Mouse (Mus musculus) midbrain, postnatal 0 days (tissue): ENCODE data around the gene Pard3b. TPM values are rescaled to one million over a fixed set of nuclear protein-coding genes. Genes with fewer than 3 reads are reported as not detected.
A peak's percentile ranks its signal among the peaks of the same experiment; 100 is the strongest.

Experiments used
- ATAC-seq: fragments of 200-750 bp; cut with Nextera tagmentation; 2 replicates; pipeline ENCODE4 v1.8.0; 2017; ENCODE audit warnings: moderate number of reproducible peaks, mild to moderate bottlenecking, moderate TSS enrichment, moderate library complexity; ENCODE audit not compliant: low FRiP score
- DNase-seq: peaks from one replicate; pipeline ENCODE4 v3.0.0-alpha.2; 2015; ENCODE audit warnings: low spot score
- H3K27ac ChIP-seq: fragments of 300-500 bp; sonication (generic); 2 replicates; pipeline ENCODE4 v1.5.1; 2014; ENCODE audit warnings: low read depth, mild to moderate bottlenecking, low read length, mixed read lengths
- H3K27me3 ChIP-seq: fragments of 300-500 bp; sonication (generic); 2 replicates; pipeline ENCODE4 v1.6.1; 2014; ENCODE audit warnings: low read length, control low read depth, mixed read lengths; ENCODE audit not compliant: insufficient read depth
- H3K36me3 ChIP-seq: fragments of 300-500 bp; sonication (generic); 2 replicates; pipeline ENCODE4 v1.6.1; 2014; ENCODE audit warnings: low read length, control low read depth, mixed read lengths; ENCODE audit not compliant: insufficient read depth
- H3K4me1 ChIP-seq: fragments of 300-500 bp; sonication (generic); 2 replicates; pipeline ENCODE4 v1.6.1; 2014; ENCODE audit warnings: mild to moderate bottlenecking, control low read depth, antibody characterized with exemption, low read length, mixed read lengths; ENCODE audit not compliant: insufficient read depth
- H3K4me2 ChIP-seq: fragments of 300-500 bp; sonication (generic); 2 replicates; pipeline ENCODE4 v1.6.1; 2014; ENCODE audit warnings: low read depth, mild to moderate bottlenecking, low read length, mixed read lengths; ENCODE audit not compliant: poor library complexity, severe bottlenecking
- H3K4me3 ChIP-seq: fragments of 300-500 bp; sonication (generic); 2 replicates; pipeline ENCODE4 v1.5.1; 2014; ENCODE audit warnings: low read depth, mild to moderate bottlenecking, low read length, moderate library complexity
- H3K9ac ChIP-seq: fragments of 300-500 bp; sonication (generic); replicated peaks from 2 replicates; pipeline ENCODE4 v1.6.1; 2014; ENCODE audit warnings: mild to moderate bottlenecking, low read length, moderate library complexity, mixed read lengths; ENCODE audit not compliant: poor library complexity, severe bottlenecking
- H3K9me3 ChIP-seq: fragments of 300-500 bp; sonication (generic); 2 replicates; pipeline ENCODE4 v1.6.1; 2016; ENCODE audit warnings: low read length, control low read depth
- CTCF ChIP-seq: IDR thresholded peaks from 2 replicates; pipeline ENCODE4 v1.5.1; 2016; ENCODE audit warnings: antibody characterized with exemption, mild to moderate bottlenecking
- WGBS: fragments of 180-500 bp; shearing (Covaris S2); extraction: QIAGEN DNeasy Blood & Tissue Kit; methylation state at CpG from one replicate; pipeline ENCODE4 v1.1.7; 2014; 5-methylcytosine and 5-hydroxymethylcytosine counted together
- polyA plus RNA-seq: library from polyadenylated mRNA; unstranded; fragments of >200 nt; fragmentation: Nextera tagmentation; extraction: Ambion mirVana; gene quantifications from 2 replicates; pipeline ENCODE4 v1.2.1, GENCODE M21; 2015
- total RNA-seq: library from RNA; depleted of rRNA; stranded (reverse); fragments of >200 nt; gene quantifications from 2 replicates; pipeline ENCODE4 v1.2.3, GENCODE M21; 2014

The Pard3b gene
- total and polyA plus RNA-seq, 2 experiments from 2014 or later = 5.3 to 7.0 TPM

DNA sequence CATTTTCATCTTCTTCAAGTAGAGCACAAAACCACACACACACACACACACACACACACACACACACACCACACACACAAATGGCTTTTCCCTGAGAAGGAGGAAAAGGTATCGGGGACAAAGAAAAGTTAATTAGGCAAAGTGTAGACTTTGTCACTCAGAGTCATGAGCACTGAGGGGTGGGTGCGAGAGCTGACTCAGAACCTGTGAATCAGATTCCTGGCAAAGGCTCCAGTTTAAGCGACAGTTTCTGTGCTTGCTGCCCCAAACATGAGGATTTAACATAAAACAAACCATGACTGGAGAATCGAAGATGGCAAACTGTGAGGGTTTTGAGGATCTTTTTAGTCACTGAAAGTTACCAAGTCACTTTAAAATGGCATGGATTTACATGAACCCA lies 577.9 kb downstream of the Pard3b start:
- Histone ChIP-seq H3K4me3 (no peak overlapping the region), H3K27ac (no peak overlapping the region), H3K9ac (no peak overlapping the region), H3K27me3 (no peaks in the 10 kb centered on the region), H3K4me2 (no peak overlapping the region), H3K36me3 (no peaks in the 10 kb centered on the region), H3K4me1 (no peaks in the 10 kb centered on the region), H3K9me3 (no peaks in the 10 kb centered on the region)
- 88% methylated on average over 4 of the region's 4 CpGs for WGBS
- DNase-seq (no peak), ATAC-seq (no peak)
- TF ChIP-seq CTCF = no peak

DNA sequence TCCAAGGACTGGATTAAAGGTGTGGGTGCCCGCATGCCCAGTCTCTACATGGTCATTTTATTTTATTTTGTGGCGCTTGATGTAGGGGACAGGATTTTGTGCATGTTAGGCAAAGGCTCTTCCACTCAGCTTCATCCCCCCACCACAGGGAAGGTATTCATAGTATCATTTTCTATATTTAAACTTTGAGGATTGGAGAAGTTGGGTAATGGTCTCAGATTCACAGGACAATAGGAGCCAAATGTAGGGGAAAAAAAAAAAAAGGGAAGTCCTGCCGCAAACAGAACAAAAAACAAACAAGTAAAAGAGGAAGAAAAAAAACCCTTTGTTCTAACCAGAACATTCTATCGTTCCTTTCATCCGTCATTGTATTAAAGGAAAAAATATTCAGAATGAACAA lies 590.5 kb downstream of the Pard3b start:
- no peak for TF ChIP-seq CTCF
- Histone ChIP-seq H3K9me3 (no peaks in the 10 kb centered on the region), H3K4me1 (no peaks in the 10 kb centered on the region), H3K36me3 (no peaks in the 10 kb centered on the region), H3K4me3 (no peak overlapping the region), H3K4me2 (no peak overlapping the region), H3K27ac (no peak overlapping the region), H3K9ac (no peak overlapping the region), H3K27me3 (no peaks in the 10 kb centered on the region)
- no peak for ATAC-seq
- WGBS = 79% methylated on average over 5 of the region's 5 CpGs
- no peak for DNase-seq

GRCm38 (mm10) chr1:62234039-62234438 lies 595.4 kb downstream of the Pard3b start:
- Histone ChIP-seq H3K4me3 (no peak overlapping the region), H3K4me2 (no peak overlapping the region), H3K9me3 (no peaks in the 10 kb centered on the region), H3K9ac (no peak overlapping the region), H3K27ac (no peak overlapping the region), H3K27me3 (no peaks in the 10 kb centered on the region), H3K4me1 (no peaks in the 10 kb centered on the region), H3K36me3 (no peaks in the 10 kb centered on the region)
- no peak for TF ChIP-seq CTCF
- 18% methylated on average over 1 of the region's 1 CpGs for WGBS
- ATAC-seq (no peak), DNase-seq (no peak)

DNA sequence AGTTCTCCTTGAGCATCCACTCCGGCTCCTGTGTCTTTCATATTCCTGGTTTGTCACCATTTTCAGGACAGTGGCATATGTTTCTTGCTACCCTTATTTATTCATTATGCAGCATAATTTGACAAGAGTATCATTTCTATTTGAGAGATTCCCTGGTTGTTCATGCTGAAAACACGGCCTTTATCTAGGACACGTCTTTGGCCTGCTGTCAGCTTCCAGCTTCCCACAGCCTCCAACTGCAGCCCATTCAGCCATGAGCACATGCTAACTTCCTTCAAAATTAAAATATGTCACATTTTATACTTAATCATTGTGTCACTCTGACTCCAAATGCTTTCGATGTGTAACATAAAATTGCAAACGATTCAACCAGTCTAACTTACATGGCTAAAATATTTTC lies 596.5 kb downstream of the Pard3b start:
- TF ChIP-seq CTCF = no peak
- ATAC-seq (no peak), DNase-seq (peak; percentile 17)
- Histone ChIP-seq H3K27ac (no peak overlapping the region), H3K27me3 (no peaks in the 10 kb centered on the region), H3K36me3 (no peaks in the 10 kb centered on the region), H3K9ac (no peak overlapping the region), H3K4me2 (no peak overlapping the region), H3K9me3 (no peaks in the 10 kb centered on the region), H3K4me3 (no peak overlapping the region), H3K4me1 (no peaks in the 10 kb centered on the region)
- WGBS = 84% methylated on average over 5 of the region's 5 CpGs

DNA sequence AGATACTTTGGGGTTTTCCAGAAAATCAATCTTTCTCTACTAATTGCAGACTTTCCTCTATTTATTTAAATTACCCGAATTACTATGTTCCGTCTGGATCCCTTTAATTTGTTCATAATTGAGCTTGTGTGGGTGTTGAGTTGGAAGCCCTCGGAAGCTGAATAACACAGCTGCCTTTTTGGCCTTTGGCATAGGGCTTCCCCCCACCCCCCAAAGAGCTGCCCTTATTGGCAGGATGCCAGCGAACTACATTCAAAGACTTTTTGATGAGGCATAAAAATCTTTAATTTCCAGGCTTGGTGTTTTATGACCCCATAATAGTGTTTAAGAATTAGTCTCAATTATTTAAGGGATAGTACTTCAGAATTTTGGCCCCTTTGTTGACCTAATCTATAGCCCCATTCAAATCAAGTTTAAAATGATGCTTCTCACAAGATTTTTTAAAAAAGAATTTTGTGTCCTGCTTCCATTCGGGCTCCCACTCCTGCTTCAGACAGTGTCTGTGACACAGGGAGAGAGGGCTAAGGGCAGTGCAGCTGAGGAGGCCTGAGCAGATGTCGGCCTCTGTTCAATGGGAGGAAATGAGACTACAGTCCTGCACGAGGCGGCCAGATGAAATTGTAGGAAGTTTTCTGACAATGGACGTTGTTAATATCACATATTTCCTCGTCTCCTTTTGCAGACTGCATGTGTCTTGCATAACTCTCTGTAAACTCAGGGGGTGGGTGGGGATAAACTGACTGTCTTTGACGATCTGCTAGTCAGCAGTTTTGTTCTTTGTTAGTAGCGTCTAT lies 605.8 kb downstream of the Pard3b start:
- no peaks in the 10 kb centered on the region for H3K36me3 ChIP-seq
- H3K9ac ChIP-seq = no peak overlapping the region
- DNase-seq (peak; percentile 41), ATAC-seq (no peak)
- H3K4me3 ChIP-seq = no peak overlapping the region
- H3K4me1 ChIP-seq = no peaks in the 10 kb centered on the region
- WGBS = 52% methylated on average over 12 of the region's 12 CpGs
- no peak overlapping the region for H3K4me2 ChIP-seq
- H3K9me3 ChIP-seq = no peaks in the 10 kb centered on the region
- no peak for TF ChIP-seq CTCF
- no peak overlapping the region for H3K27ac ChIP-seq
- H3K27me3 ChIP-seq = no peaks in the 10 kb centered on the region

DNA sequence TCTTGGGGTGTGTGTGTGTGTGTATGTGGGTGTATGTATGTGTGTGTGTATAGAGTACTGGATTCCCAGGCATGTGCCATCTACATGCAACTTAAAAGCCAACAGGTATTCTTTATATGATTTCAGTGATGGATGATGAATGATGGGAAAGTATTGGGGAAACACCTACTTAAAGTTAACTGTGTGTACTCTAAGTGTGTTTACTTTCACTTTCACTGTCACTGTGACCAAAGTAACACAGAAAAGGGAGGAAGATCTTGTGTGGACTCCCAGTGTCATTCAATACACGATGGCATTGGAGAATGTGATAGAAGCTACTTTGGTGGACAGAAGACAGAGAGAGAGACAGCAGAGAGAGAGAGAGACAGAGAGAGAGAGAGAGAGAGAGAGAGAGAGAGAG lies 613.8 kb downstream of the Pard3b start:
- H3K9me3 ChIP-seq = no peaks in the 10 kb centered on the region
- no peak for ATAC-seq
- H3K4me1 ChIP-seq = no peaks in the 10 kb centered on the region
- no peaks in the 10 kb centered on the region for H3K36me3 ChIP-seq
- 100% methylated on average over 1 of the region's 1 CpGs for WGBS
- H3K4me2 ChIP-seq = no peak overlapping the region
- no peak overlapping the region for H3K4me3 ChIP-seq
- no peak for TF ChIP-seq CTCF
- H3K27ac ChIP-seq = no peak overlapping the region
- no peaks in the 10 kb centered on the region for H3K27me3 ChIP-seq
- DNase-seq = no peak
- no peak overlapping the region for H3K9ac ChIP-seq
